Mouse (Mus musculus): ENCODE data around the gene Col16a1. TPM values are rescaled to one million over a fixed set of nuclear protein-coding genes. Genes with fewer than 3 reads are reported as not detected.

Col16a1 gene
- total and polyA plus RNA-seq, 2 experiments from 2014 or later = 13.8 to 43.9 TPM

DNA sequence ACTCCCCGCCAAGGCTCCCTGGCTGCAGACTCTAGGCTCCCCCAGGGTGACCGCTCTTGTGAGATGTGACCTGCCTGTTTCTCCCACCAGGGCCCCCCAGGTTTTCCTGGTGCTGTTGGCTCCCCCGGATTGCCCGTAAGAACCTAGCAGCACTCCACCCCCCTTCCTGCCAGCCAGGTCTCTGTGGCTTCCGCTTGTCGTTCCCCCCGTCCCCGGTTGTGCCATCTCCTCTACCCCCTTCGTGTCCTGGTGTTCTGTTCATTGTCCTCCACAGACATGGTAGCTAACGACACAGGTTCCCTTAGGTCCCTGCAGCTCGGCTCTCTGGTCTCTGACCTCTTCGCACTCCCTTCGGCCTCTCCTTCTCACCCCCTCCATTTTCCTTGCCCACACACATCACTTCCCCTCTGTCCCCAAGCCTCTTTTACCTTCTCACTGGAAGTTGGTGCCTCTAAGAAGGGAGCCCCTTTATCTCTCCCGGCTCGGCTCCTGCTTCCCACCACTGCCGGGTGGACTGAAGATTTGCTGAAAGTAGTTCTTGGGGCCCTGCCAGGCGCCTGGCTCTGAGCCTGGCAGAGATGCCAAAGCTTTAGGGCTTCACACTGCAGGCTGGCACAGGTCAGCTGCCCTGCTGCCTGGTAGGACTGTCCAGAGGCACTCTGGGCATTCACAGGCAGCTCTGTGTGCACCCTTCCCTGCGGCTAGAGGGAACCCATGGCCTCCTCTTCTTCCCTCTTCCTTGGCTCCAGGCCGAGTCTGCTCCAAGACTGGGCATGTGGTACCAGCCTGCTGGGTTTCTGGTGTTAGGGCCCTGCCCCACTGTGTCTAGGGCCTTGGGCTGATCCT, 33.9 kb downstream of the Col16a1 start:
- Histone ChIP-seq H3K4me2 (ENCODE audit: low read depth, low read length, poor library complexity, severe bottlenecking) (no peak overlapping the region), H3K27me3 (ENCODE audit: insufficient read depth, low read length) (0 out of 2 replicates have a peak, but pooled peaks cover 3% of the 10 kb centered on the region), H3K27ac (ENCODE audit: low read depth, low read length) (peak overlapping the region; percentile 38), H3K36me3 (ENCODE audit: insufficient read depth, low read length) (no peaks in the 10 kb centered on the region), H3K4me1 (ENCODE audit: insufficient read depth, low read length) (no peaks in the 10 kb centered on the region; the same call in 1 of the 2 replicates), H3K9me3 (ENCODE audit: low read length) (no peaks in the 10 kb centered on the region), H3K9ac (replicated peaks; ENCODE audit: low read length, poor library complexity, severe bottlenecking) (no peak overlapping the region), H3K4me3 (ENCODE audit: low read depth, low read length) (no peak overlapping the region)
- peak; percentile 93 for DNase-seq (ENCODE audit: low spot score)
- TF ChIP-seq CTCF (IDR thresholded peaks at IDR 0.05) = 0 out of 2 replicates have a peak, but pooled peaks have one; percentile 9
- WGBS = 68% methylated on average over 19 of the region's 19 CpGs
- ATAC-seq (ENCODE audit: low FRiP score) = peak; percentile 68; the same call in 1 of the 2 replicates

DNA sequence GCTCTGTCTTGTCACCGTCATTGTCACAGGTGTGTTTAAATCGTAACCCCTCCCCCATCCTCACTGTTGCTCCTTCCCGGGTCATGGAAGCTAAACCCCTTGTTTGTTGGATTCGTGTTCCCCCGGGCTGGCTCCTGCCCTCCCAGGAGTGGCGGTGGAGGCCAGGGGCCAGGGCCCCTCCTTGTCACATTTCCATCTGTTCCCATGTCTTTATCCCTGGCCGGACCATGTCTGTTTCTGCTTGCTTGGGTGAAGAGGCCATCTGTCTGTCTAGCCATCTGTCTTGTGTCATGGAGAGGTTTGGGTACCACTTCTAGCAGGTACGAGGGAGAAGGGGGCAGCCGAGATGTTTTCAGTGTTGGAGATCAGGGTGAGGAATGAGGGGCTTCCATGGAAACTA, 34.6 kb downstream of the Col16a1 start:
- DNase-seq (ENCODE audit: low spot score) = peak; percentile 44
- Histone ChIP-seq H3K4me2 (ENCODE audit: low read depth, low read length, poor library complexity, severe bottlenecking) (no peak overlapping the region), H3K4me3 (ENCODE audit: low read depth, low read length) (no peak overlapping the region), H3K9ac (replicated peaks; ENCODE audit: low read length, poor library complexity, severe bottlenecking) (no peak overlapping the region), H3K9me3 (ENCODE audit: low read length) (no peaks in the 10 kb centered on the region), H3K27ac (ENCODE audit: low read depth, low read length) (no peak overlapping the region), H3K4me1 (ENCODE audit: insufficient read depth, low read length) (no peaks in the 10 kb centered on the region; the same call in 1 of the 2 replicates), H3K27me3 (ENCODE audit: insufficient read depth, low read length) (0 out of 2 replicates have a peak, but pooled peaks cover 3% of the 10 kb centered on the region), H3K36me3 (ENCODE audit: insufficient read depth, low read length) (no peaks in the 10 kb centered on the region)
- 53% methylated on average over 9 of the region's 9 CpGs for WGBS
- no peak for ATAC-seq (ENCODE audit: low FRiP score)
- TF ChIP-seq CTCF (IDR thresholded peaks at IDR 0.05) = no peak

DNA sequence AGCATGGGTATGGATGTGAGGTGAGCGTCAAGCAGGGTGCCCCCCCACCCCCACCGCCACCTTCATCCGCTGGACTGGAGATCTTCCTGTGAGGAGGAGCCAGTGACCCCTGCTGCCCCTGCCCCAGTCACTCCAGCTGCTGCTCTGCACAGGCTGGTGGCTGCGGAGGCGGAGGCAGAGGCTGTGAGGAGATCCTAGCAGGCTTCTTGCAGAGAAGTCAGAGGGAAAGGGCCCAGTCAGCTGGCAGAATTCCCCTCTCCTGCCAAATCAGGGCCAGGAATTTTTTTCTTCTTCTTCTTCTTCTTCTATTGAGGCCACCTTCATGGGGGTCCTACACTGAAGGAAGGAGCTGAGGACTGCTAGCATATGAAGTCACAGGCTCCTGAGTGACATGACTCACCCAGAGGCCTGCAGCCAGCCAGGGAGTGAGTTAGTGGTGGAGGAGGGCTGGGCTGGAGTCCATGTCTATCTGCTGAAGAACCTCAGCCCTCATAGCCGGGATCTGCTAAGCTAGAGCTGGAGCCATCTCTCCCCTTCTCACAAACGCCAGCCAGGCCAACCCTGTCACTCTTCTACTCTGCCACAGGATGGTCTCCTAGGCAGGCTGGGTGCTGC, 36.8 kb downstream of the Col16a1 start:
- H3K9me3 ChIP-seq (ENCODE audit: low read length) = no peaks in the 10 kb centered on the region
- no peak overlapping the region for H3K27ac ChIP-seq (ENCODE audit: low read depth, low read length)
- no peak for TF ChIP-seq CTCF (IDR thresholded peaks at IDR 0.05)
- no peaks in the 10 kb centered on the region for H3K27me3 ChIP-seq (ENCODE audit: insufficient read depth, low read length)
- no peaks in the 10 kb centered on the region; the same call in 1 of the 2 replicates for H3K4me1 ChIP-seq (ENCODE audit: insufficient read depth, low read length)
- 50% methylated on average over 7 of the region's 7 CpGs for WGBS
- no peak overlapping the region for H3K9ac ChIP-seq (replicated peaks; ENCODE audit: low read length, poor library complexity, severe bottlenecking)
- H3K4me2 ChIP-seq (ENCODE audit: low read depth, low read length, poor library complexity, severe bottlenecking) = no peak overlapping the region
- no peak for DNase-seq (ENCODE audit: low spot score)
- H3K4me3 ChIP-seq (ENCODE audit: low read depth, low read length) = no peak overlapping the region
- no peak for ATAC-seq (ENCODE audit: low FRiP score)
- no peaks in the 10 kb centered on the region for H3K36me3 ChIP-seq (ENCODE audit: insufficient read depth, low read length)

DNA sequence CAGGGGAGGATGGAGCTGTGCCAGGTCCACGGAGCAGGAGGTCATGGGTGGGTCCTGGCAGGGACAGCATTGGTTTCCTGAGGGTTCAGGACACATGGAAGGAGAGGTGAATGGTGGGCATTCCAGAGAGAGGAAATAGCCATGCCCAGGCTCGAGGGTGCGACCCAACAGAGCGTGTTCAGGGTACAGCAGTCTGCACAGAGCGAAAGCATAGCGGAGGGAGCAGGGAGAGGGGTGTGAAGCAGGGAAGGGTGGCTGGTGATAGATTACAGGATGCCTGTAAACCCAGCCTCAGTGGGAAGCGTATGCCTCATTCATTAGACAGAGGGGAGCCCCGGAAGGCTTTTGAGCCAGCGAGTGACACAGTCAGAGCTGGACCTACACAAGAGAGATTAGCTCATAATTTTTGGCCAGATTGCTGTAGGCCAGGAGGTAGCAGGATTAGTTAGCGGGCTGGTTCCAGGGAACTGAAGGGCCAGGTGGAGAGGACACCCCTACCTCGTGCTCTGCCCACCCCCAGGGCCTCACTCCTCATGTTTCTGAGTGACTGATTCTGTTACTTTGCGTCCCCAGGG, 37.7 kb downstream of the Col16a1 start:
- Histone ChIP-seq H3K9me3 (ENCODE audit: low read length) (no peaks in the 10 kb centered on the region), H3K9ac (replicated peaks; ENCODE audit: low read length, poor library complexity, severe bottlenecking) (no peak overlapping the region), H3K4me1 (ENCODE audit: insufficient read depth, low read length) (no peaks in the 10 kb centered on the region; the same call in 1 of the 2 replicates), H3K4me3 (ENCODE audit: low read depth, low read length) (no peak overlapping the region), H3K36me3 (ENCODE audit: insufficient read depth, low read length) (no peaks in the 10 kb centered on the region), H3K27me3 (ENCODE audit: insufficient read depth, low read length) (no peaks in the 10 kb centered on the region), H3K4me2 (ENCODE audit: low read depth, low read length, poor library complexity, severe bottlenecking) (no peak overlapping the region), H3K27ac (ENCODE audit: low read depth, low read length) (no peak overlapping the region)
- TF ChIP-seq CTCF (IDR thresholded peaks at IDR 0.05) = no peak
- WGBS = 68% methylated on average over 12 of the region's 12 CpGs
- DNase-seq (ENCODE audit: low spot score) (no peak), ATAC-seq (ENCODE audit: low FRiP score) (no peak)

DNA sequence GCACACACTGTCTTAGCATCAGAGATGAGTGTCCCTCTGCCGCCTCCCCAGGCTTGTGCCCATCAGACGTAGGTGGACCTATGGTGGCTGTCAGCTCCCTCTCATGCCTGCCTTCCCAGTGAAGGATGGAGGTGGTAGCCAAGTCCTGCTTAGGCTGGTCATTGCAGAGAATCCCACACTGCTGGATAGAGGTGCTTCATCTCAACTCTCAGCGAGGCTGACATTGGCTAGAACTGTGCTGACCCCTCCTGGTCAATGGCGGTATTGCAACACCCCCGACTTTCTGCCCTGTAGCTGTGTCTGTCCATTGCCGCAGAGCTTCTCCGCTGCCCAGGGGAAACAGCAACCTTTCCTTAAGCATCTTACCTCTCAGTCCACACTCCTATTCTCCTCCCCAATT, 39.7 kb downstream of the Col16a1 start:
- WGBS = 8% methylated on average over 7 of the region's 7 CpGs

More for the DNA sequence above, 39.7 kb downstream of the Col16a1 start:
- no peak overlapping the region for H3K4me2 ChIP-seq (ENCODE audit: low read depth, low read length, poor library complexity, severe bottlenecking)
- no peak overlapping the region for H3K9ac ChIP-seq (replicated peaks; ENCODE audit: low read length, poor library complexity, severe bottlenecking)
- H3K9me3 ChIP-seq (ENCODE audit: low read length) = no peaks in the 10 kb centered on the region
- H3K4me1 ChIP-seq (ENCODE audit: insufficient read depth, low read length) = no peaks in the 10 kb centered on the region; the same call in 1 of the 2 replicates
- peak; percentile 89 for DNase-seq (ENCODE audit: low spot score)
- ATAC-seq (ENCODE audit: low FRiP score) = peak; percentile 58; the same call in 1 of the 2 replicates
- H3K4me3 ChIP-seq (ENCODE audit: low read depth, low read length) = no peak overlapping the region
- peak; percentile 100 for TF ChIP-seq CTCF (IDR thresholded peaks at IDR 0.05)
- no peaks in the 10 kb centered on the region for H3K36me3 ChIP-seq (ENCODE audit: insufficient read depth, low read length)
- H3K27me3 ChIP-seq (ENCODE audit: insufficient read depth, low read length) = no peaks in the 10 kb centered on the region
- H3K27ac ChIP-seq (ENCODE audit: low read depth, low read length) = no peak overlapping the region
